Mouse (Mus musculus): ENCODE data around the gene Zmynd15.
"Not testable (repeated sequence)": the region's sequence is repeated elsewhere in the genome, so short reads cannot be mapped to it uniquely, and the experiment has no call there.

Zmynd15 gene

DNA sequence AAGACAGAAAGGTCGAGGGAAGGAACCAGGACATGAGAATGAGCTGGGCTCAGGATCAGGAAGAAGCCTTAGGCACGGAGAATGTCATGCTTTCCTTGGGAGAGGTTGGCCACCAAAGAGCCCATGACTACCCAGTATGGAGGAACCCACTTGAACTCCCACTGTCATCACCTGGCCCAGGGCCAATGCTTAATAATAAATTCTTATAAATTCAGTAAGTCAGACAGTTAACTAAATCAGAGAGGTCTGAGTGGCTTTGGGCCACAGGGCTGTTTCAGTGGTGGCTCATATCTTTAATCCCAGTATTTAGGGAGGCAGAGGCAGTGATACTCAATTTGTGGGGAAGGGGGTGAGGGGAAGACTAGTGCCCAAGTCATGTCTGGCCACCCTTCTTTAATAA, 8.3 kb upstream of the Zmynd15 start:
- no peak for DNase-seq

DNA sequence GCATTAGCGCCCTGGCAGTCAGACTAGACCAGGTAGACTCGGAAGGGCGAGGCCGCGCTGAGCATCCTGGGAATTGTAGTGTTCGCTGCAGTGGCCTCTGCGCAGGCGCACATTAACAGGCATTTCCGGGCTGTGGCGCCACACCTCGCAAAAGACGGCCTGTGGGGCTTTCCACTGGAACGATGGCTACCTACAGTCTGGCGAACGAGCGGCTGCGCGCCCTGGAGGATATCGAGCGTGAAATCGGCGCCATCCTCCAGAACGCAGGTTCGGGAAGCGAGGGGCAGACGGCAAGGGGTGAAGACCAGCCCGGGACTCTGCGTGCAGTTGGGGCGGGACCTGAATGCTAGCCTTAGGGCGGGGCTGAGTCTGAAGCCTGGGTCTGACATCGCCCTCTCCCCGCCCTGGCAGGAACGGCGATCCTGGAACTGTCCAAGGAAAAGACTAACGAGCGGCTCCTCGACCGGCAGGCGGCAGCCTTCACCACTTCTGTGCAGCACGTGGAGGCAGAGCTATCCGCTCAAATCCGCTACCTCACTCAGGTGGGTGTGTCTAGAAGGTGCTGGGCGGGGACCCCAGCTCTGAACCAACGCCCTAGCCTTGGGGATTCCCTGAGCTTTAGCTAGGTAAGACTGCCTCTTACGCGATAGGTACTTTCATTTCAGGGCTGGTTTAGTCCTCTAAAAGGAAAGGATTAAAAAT, 7.3 kb upstream of the Zmynd15 start, which contains the start of gene Med11:
Gene Med11 (plus strand): TSS at position 123 of the 702 bp plus-strand sequence.
- DNase-seq, result peak; percentile 99

GRCm38 (mm10) chr11:70453261-70454044, 5.8 kb upstream of the Zmynd15 start:
- no peak for DNase-seq

DNA sequence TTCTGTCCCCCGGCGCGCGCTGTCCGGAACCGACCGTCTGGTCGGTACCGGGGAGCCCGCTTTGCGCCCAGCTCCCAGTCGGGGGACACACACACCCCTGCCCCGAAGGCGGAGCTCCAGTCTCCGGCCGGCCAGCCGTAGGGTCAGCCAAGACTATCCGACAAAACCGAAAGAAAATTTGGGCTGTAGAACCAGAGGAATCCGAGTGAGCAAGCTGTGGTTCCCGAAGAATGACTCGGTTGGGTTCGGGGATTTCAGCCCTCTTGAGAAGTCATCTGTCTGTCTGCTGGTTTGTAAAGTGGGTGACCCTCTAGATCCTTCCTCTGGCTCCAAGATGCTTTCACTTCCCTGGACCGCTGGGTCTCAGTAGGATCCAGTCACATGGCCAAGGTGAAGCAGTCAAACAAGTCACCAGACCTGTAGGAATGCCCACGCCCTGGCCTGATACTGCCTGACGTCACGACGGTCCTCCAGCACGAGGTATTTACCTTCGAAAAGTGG, 418 bp downstream of the Zmynd15 start, which contains the start of gene Cxcl16:
Gene Cxcl16 (minus strand): TSS at position 384 of the 501 bp plus-strand sequence.
- peak; percentile 74 for DNase-seq

DNA sequence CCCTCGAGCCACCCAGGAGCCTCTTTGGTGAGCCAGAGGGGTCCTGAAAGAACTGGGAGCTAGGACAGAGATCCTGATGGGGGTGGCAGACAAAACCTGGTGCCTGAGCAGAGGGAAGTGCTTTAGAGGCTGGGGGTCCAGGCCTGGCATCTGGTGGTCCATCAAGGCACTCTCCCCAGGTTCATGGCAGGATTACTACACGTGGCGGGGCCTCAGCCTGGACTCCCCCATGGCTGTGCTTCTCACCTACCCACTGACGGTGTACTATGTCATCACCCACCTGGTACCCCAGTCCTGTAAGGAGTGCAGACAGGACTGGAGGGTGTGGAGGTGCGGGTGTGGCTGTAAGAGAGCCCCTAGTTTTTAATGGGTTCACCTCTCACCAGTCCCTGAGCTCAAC, 4.7 kb downstream of the Zmynd15 start:
- DNase-seq, result no peak

- DNase-seq, result no peak
These were observed 6.0 kb downstream of the Zmynd15 start for GRCm38 (mm10) chr11:70465211-70465610.

- peak; percentile 78 for DNase-seq
These were observed 6.6 kb downstream of the Zmynd15 start for GRCm38 (mm10) chr11:70465824-70466223.

GRCm38 (mm10) chr11:70467902-70468619, 8.8 kb downstream of the Zmynd15 start:
- no peak for DNase-seq

- no peak for DNase-seq
These were observed 10.5 kb downstream of the Zmynd15 start for GRCm38 (mm10) chr11:70469764-70470163.

DNA sequence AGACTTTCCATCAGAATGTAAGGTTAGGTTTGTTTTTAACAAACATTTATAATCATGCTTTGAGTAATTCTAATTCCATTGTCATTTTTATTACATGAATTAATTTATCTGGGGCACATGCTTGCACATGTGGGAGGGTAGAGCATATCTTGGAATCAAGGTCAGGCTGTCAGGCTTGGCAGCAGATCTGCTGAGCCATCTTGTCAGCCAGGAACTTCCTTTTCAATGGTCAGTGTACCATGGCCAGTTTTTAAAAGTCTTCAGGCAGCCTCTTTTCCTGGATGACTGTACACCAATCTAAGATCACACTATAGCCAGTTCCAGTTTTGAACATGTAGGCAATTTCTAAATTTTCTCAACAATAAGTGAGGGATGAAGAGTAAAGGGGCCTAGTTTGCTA, 13.5 kb downstream of the Zmynd15 start:
- DNase-seq, result peak; percentile 50

DNA sequence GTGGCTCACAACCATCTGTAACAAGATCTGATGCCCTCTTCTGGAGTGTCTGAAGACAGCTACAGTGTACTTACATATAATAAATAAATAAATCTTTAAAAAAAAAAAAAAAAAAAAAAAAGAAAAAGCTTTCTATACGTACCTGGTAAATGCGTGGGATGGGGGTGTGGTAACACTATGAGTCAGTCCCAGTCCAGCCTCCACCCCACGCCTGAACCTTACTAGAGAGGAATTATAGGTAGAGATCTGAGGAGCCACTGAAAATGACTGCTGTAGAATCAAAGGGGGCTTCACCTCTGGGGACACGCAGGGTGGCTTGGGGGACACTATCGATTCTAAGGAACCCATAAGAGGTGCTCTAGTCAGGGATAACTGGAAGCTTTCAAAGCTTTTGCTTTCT, 14.1 kb downstream of the Zmynd15 start:
- DNase-seq, result not testable (repeated sequence)

GRCm38 (mm10) chr11:70474872-70475534, 15.8 kb downstream of the Zmynd15 start:
- DNase-seq, result no peak

GRCm38 (mm10) chr11:70485498-70485897, 26.3 kb downstream of the Zmynd15 start:
- DNase-seq, result peak; percentile 60

DNA sequence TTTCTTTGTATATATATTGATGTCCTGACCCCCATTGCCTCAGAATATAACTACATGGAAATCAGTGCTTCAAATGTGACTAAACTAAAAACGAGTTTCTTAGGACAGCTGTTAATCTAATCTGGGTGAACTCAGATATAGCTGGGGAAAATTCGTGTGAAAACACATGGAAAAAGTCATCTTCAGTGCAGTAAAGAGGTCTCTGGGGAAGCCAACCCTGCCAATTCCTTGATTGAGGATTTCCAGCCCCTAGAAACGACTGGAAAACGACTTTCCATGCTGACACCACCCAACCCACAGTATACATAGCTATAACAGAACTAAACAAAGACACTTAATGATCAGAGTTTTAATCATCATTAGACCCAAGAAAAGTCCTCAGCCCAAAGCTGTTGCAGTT, 28.6 kb downstream of the Zmynd15 start:
- no peak for DNase-seq

- no peak for DNase-seq
These were observed 29.9 kb downstream of the Zmynd15 start for GRCm38 (mm10) chr11:70489138-70489537.

- DNase-seq, result no peak
These were observed 30.5 kb downstream of the Zmynd15 start for GRCm38 (mm10) chr11:70489684-70490083.

DNA sequence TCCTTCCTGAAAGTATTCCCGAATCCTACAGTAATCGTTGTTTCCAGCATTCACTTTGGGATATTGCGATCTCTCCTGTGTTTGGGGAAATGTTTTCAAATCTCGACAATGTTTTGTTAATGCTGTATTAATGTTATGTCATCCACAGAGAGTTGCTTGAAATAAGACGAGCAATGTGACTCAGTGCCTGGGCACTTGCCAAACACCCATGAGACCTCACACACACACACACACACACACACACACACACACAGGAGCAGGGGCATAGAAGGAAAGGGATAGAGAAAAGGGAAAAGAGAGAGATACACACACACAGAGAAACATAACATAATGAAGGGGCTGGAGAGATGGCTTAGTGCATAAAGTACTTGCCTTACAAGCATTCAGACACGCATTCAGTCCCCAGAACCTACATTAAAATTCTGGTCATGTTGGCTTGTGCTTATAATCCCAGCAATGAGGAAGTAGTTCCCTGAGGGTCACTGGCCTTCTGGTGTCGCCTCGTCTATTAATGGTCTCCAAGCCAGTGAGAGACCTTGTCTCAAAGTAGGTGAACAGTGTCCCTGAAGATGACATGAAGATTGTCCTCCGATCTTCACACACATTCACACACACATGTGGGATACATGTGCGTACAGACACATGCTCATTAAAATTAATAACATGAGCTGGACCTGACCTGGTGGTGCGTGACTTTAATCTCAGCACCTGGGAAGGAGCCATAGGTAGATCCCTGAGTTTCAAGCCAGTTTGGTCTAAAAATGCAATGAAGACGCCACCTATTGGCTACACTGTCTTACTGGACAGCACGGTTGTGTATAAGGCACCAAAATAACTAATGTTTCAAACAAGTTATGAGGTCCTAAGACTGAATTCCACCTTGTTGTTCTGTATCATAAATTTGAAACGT, 40.6 kb downstream of the Zmynd15 start:
- DNase-seq, result peak; percentile 53

DNA sequence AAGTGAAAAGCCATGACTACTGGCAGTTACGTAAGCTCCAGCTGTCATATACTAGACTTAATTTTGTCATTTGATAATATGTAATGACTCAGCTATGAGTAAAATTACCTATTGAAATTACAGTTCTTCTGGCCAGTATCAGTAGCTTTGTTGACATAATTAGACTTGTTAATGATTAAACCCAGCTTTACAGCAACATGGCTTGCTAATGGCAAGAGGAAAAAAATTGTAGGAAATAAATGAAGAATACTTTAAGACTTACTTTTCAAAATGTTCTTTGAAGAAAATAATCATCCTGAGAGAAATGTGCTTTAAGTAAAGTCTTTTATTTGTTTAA, 41.2 kb downstream of the Zmynd15 start:
- DNase-seq, result no peak

DNA sequence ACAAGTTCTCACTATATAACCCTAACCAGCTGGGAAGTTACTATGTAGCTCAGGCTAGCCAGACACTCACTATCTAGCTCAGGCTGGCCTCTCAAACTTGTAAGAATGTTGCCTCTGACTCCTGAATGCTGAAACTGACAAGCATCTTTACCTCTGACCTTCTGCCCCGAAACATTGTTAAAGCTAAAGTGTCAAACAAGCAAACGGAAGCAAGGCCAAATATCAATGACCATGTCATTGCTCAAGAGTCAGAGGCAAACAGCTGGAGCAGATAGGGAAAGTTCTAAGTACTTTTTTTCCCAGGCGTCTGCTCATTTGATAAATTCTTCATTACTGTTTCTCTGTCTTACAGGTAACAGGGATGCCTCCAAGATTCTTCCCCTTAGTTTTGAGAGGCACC, 42.8 kb downstream of the Zmynd15 start:
- DNase-seq, result no peak

DNA sequence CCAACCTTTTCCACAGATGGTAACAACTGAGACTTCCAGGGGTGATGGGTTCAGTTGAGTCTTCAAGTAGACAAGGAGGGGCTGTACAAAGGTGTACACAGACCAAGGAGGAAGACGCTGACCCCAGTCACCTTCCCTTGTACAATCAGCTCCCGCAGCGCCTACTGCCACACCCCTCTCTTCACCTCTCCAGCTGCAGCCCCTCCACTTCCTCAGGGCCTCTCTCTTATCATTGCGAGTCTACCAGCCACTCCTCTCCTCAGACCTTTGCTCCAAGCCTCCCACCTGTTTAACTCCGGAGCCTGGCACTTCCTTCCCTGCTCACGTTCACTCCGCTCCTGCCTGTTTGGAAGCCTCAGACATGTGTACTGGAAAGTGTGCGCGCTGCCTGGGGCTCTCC, 45.7 kb downstream of the Zmynd15 start, which contains the start of gene Tm4sf5:
Gene Tm4sf5 (plus strand): TSS at position 275 of the 400 bp plus-strand sequence.
- no peak for DNase-seq

DNA sequence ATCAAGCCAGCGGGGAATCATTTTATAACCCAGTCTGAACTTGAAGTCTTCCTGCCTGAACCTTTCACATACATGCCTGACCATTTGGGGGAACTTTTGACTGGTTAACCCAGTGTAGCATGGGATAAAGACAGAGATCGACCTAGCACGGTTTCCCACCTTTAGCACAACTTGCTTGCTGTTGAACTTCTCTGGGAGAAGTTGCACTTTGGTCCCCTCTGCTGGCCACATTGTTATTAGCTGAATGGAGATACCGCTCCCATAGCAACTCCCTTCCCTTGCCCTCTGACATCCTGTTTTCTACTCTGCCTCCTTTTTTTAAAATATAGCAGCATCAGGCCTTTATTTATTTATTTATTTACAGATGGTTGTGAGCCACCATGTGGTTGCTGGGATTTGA, 47.2 kb downstream of the Zmynd15 start:
- peak; percentile 88 for DNase-seq

All from kidney, postnatal 10 days (tissue).